Mouse (Mus musculus) kidney, adult 18-20 months (tissue): ENCODE measurements around the gene Il18bp.

Experiments used
- DNase-seq: peaks from one replicate; pipeline ENCODE4 v3.0.0; 2021

Il18bp gene

DNA sequence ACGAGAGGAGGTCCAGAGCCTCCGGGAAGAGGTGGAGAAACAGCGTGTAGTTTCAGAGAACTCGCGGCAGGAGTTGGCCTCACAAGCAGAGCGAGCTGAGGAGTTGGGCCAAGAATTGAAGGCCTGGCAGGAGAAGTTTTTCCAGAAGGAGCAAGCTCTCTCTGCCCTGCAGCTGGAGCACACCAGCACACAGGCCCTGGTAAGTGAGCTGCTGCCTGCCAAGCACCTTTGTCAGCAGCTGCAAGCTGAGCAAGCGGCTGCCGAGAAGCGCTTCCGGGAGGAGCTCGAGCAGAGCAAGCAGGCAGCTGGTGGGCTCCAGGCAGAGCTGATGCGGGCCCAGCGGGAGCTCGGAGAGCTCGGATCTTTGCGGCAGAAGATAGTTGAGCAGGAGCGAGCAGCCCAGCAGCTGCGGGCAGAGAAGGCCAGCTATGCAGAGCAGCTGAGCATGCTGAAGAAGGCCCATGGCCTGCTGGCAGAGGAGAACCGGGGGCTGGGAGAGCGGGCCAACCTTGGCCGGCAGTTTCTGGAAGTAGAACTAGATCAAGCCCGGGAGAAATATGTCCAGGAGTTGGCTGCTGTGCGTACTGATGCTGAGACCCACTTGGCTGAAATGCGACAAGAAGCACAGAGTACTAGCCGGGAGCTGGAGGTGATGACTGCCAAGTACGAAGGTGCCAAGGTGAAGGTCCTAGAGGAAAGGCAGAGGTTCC, 17.4 kb downstream of the Il18bp start:
- no peak for DNase-seq

DNA sequence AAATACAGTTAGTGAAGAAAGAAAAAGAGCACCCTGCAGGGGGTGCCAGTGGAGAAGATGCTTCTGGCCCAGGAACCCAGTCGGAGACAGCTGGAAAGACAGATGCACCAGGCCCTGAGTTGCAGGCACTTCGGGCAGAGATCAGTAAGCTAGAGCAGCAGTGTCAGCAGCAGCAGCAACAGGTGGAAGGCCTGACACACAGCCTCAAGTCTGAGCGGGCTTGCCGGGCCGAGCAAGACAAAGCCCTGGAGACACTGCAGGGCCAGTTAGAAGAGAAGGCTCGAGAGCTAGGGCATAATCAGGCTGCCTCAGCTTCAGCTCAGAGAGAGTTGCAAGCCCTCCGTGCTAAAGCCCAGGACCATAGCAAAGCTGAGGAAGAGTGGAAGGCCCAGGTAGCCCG, 18.2 kb downstream of the Il18bp start:
- DNase-seq: no peak

DNA sequence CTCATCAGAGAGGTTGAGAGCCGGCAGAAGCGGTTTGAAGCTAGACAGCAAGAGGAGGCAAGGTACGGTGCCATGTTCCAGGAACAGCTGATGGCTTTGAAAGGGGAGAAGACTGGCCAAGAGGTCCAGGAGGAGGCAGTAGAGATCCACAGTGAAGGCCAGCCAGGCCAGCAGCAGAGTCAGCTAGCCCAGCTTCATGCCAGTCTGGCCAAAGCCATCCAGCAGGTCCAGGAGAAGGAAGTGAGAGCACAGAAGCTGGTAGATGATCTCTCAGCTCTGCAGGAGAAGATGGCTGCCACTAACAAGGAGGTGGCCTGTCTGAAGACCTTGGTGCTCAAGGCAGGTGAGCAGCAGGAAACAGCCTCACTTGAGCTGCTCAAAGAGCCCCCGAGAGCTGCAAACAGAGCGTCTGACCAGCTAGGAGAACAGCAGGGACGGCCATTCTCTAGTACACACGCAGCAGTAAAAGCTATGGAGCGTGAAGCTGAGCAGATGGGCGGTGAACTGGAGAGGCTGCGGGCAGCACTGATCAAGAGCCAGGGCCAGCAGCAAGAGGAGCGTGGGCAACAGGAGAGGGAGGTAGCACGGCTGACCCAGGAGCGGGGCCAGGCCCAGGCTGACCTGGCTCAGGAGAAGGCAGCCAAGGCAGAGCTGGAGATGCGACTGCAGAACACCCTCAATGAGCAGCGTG, 18.9 kb downstream of the Il18bp start:
- peak; percentile 38 for DNase-seq

DNA sequence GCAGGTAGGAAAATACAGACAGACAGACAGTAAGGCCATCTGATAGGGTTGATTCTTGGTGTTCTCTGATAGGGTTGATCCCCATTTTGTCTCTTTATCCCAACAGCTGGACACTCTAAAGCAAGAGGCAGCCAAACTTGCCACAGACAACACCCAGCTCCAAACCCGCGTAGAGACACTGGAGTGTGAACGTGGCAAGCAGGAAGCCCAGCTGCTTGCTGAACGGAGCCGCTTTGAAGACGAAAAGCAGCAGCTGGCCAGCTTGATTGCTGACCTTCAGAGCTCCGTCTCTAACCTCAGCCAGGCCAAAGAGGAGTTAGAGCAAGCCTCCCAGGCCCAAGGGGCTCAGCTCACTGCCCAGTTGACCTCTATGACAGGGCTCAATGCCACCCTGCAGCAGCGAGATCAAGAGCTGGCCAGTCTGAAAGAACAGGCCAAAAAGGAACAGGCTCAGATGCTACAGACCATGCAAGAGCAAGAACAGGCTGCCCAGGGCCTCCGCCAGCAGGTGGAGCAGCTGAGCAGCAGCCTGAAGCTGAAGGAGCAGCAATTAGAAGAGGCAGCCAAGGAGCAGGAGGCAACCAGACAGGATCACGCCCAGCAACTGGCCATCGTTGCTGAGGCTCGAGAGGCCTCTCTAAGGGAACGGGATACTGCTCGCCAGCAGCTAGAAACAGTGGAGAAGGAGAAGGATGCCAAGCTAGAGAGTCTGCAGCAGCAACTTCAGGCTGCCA, 20.1 kb downstream of the Il18bp start:
- DNase-seq: peak; percentile 89

DNA sequence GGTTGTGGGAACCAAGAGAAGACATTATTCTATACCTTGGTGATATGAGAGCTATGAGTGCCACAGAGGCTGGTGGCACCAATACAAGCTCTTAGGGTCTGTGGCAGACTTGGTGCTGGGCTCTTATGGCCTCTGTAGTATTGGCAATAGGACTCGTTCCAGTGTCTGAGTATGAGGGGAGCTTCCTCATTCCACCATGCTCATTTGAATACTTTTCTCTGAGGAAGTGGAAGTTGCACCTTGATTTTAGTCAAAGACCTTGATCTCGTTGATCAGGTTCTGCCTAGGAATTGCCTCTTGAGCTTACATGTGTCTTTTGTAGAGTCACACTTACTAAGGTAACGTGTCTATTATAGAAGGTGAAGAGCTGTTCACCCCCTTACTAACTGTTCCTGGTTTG, 24.2 kb downstream of the Il18bp start:
- DNase-seq: no peak

DNA sequence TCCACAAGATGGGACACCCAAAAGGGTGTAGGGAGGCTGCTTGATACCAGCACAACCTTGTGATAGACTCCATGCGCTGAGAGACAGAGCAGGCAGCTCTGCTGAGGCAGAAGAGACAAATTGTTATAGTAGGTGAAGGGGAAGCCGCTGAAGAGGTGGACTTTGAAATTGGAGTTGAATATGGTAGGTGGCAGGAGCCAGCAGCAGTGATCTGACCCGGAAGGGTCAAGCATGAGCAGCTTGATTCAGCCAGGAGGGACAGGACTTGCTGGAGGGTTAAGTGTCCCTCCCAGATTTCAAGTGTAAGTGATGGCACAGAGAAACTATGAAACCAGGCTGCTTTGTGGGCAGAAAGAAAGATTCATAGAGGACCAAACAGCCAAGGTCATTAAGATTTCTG, 33.4 kb downstream of the Il18bp start:
- no peak for DNase-seq

DNA sequence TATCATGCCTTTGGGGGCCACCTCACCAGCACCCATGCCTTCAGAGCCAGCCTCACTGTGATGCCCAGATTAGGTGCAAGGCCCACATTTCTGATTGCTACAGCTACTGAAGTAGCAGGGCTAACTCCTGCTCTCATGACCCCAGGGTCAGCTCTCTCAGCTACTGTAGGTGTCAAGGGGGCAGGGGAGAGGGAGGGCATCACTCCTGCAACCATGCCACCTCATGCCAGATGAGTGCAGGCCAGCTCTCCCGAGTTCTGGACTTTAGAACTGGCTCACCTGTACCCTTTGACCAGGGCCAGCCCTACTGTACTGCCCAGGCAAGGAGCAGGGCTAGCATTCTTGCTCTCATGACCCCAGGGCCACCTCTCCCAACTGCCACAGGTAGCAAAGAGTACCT, 35.8 kb downstream of the Il18bp start:
- peak; percentile 31 for DNase-seq

DNA sequence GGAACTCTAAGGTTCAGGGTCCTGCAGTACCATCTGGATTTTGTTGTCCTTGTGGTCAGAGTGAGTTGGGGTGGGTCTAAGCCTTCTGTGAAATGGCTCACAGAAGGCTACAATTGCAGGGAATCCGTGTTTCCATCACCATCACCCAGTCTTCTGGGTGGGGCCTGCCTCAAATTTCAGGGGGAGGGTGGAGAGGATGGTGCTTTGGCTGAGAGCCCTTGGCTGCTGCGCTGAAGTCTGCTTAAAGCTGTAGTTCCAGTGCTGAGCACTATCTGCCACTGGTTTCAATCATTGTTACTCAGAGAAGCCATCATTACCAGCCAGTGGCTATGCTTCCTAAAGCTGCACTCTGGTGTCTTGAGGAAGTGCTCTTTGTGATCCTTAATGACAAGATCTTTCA, 44.0 kb downstream of the Il18bp start:
- DNase-seq: no peak

DNA sequence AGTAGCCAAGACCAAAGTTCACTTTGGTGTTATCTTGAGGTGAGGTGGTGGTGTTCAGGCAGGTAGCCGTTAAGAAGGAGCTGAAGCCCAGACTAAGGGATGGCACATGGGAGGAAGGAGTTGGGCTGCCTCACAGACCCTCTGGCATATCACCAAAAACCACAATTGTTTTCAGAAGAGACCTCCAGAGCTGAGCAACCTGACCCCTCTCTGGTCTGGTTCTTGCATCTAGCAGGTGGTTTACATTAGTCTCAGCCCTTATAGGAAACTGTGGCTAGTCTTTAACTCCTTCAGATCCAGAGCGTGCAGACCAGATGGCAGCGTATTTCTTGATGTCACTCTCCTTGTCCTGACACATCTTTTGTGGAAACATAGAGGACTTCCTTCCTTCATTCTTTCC, 44.8 kb downstream of the Il18bp start:
- DNase-seq: no peak

DNA sequence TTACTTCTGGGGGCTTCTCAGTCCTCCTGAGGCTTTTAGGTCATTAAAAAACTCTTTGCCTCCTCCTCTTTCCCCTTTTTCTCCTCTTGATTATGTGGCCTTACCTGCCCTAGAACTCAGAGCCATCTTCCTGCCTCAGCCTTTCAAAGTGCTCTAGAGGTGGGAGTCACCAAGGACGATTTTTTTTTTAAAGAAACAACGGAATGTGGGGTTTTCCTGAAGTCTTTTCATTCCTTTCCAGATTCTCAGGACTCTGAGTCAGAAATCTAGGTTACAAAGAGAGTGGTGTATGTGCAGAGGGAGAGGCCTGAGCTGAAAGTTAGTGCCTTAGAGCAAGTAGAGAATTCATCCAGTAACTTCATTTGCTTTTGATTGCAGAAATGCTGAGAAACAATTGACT, 46.8 kb downstream of the Il18bp start:
- DNase-seq: no peak

DNA sequence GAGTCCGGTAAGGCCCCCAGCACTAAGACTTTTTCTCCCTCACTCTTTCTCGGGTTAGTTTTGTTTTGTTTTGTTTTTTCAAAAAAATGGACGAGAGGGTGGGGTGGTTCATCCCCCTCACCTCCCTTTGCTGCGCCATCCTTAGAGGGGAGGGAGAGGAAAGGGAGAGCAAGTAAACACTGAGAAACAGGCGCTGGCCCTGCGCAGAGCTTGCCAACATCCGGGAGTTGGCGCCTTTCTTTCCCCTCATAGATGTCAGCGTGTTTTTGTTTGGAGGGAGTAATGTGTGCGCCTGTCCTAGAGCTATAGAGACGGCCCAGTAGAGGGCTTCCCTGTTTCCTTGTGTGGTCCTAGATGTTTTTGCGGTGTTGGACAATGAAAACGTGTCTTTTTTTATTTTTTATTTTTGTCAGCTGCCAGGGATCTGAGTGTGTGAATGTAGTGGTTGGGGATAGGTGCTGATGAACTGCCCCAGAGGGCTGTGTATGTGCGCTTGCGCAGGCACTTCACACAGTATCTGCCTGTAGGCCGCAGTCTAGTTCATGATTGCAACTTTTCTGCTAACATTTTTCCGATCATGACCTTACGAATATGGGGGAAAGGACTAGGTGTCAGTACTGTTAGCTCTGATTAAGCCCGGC, 47.5 kb downstream of the Il18bp start:
- peak; percentile 84 for DNase-seq

DNA sequence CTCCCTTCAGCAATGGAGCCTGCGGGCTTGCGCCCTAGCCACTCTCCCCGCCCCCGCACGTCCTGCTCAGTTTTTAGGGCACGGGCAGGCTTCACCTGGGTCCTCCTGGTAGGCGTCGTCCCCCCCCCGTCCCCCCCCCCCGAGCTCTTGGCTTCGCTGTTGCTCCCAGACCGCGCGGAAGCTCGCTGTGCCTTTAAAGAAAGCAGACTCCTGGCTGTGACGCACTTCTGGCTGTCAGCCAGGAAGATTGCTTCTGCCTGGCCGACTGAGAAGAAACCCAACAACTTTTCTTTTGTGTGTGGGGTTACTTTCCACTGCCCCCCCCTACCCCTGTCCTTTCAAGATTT, 48.1 kb downstream of the Il18bp start:
- peak; percentile 94 for DNase-seq

DNA sequence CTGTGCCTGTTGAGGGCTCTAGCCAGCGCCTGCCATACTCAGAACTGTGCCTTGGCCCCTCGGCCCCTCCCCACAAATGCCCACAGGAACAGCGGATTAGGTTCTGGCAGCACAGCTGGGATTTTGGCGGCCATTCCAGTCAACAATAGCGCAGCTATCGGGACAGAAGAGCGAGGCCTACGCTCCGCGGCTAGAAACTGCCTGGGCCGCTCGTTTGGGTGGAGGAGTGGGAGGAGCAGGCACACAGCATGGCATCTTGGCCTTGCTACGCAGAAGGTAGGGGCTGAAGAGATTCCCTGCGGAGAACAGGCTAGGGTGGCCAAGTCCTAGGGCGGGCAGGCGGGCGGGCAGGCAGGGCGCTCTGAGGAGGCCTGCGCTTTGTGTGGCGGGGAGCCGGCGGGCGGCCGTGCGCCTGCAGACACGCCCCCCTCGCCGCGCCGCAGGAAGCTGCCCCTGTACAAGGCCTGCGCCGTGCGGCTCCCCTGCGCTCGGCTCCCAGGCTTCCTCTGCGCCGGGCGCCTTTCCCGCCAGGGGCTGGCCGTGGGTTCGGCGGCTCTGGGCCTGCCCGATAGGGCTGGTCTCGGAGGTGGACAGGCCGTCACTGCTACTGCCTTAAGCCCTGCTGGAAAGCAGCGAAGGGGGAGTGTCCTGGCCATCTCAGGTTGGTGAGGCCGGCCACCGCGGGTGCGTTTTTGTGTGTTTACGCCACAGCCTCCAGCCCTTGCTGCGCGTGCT, 48.6 kb downstream of the Il18bp start:
- peak; percentile 91 for DNase-seq

DNA sequence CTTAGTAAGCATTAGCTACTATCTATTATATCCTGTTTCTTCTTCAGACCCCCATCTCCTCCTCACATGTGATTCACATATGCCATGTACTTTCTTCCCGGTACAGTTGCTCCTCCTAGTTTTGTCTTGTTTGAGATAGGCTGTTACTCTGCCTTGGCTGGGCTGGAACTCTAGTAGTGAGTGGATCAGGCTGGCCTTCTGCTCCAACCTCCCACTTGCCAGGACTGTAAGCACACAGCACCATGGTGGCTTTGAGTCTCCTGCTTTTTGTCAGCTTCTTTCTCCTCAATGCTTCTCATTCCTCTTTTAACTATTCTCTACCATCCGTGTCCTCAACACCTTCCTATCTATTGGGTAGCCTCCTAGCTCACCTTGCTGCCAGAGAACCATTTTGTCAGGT, 49.7 kb downstream of the Il18bp start:
- DNase-seq: no peak

DNA sequence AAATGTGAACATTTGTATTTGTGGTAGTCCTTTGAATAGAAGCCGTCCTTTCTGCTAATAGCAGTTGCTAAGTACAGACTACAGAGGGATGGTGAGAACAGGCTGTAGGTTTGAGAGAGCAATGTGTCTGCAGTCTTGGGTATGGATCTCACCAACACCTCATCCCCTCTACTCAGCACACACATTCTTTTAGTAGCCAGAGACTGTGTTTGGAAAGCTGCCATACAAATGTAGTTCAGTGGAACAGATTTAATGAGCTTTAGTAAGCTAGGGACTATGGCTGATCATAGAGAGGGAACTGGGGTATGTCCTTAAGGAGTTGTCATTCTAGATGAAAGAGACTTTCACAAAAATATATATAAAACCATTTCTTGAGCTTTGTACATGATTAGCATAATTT, 51.2 kb downstream of the Il18bp start:
- DNase-seq: no peak

DNA sequence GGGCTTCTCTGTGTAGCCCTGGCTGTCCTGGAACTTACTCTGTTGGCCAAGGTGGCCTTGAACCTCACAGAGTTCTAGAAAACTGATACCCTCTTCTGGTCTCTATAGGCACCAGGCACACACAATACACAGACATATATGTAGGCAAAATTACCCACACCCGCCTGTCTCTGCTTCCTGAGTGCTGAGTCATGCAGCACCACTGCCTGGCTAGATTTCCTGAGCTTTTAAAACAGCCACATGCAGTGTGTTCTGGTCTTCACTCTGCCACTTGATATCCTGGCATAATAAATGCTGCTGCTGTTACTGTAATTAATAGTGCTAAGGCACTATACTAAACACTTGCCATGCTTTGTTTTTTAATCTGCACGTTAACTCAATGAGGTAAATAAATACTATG, 52.9 kb downstream of the Il18bp start:
- no peak for DNase-seq
